Mouse (Mus musculus): Measurements from ENCODE around the gene Ahcyl1. TPM values are rescaled to one million over a fixed set of nuclear protein-coding genes. Genes with fewer than 3 reads are reported as not detected.

Gene Ahcyl1
- 46.7 and 67.6 TPM in 2 replicates for polyA plus RNA-seq (2015; fragmentation: Nextera tagmentation; extraction: Ambion mirVana)

DNA sequence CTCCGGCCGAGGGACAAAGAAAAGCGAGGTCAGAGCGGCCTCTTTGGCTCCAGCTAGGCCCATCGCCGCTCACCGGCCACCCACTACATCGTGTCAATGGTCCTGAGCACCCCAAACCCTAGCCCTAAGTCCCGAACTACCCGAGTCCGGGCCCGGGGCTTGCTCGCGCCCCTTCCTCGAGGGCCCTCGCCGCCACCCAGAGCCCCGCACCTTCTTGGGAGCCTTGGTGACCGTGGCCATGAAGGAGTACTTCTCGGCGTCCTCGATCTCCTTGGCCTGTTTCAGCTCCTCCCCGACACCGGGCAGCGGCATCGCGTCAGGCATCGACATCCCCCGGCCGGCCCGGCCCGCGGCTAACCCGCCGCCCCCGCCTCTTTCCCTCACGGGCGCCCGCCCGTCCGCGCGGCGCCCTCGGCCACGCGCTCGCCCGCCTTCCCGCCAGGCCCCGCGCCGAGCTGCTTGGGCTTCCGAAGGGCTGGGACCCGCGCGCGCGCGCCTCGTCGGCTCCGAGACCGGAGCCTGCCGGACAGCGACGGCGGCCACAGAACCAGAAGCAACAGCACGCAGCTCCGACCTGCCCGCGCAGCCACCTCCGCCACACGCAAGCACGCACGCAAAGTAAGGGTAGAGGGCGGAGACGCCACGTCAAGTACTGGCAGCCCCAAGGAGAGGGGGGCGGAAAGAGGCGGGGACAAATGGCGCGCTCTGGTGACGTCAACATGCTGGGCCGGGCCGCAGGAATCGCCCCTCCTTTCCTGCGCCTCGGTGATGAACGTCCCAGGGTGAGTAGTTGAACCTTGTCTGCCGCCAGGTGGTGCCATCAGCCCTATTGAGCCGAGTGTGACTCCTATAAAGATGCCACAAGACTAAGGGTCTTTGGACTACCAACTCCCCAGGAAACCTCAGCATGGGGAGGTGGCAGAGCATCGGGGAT lies at the start of gene Ahcyl1:
Ahcyl1 (minus strand) TSS at position 613 of the 934 bp plus-strand sequence.

DNA sequence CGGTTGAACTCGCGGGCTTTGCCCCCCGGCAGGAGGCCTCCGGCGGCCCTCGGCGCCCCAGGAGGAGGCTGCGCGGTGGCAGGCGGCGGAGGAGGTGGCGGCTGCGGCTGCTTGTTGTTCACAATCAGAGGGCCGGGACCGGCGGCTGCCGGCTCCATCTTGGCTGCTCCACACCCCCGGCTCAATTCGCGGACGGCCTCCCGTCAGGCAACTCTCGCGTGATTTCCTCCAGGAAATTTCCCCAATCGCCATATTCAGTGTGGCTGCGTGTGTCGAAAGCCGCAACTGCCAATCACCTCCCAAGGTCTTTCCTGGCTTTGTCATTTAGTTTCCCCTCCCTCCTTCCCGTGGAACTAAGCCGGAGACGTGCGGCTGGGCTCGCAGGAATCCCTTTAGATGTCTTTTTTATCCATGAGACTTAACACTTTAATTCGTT lies 64.8 kb downstream of the Ahcyl1 start, which contains the start of gene Strip1:
Strip1 (minus strand) TSS at position 172 of the 436 bp plus-strand sequence.

DNA sequence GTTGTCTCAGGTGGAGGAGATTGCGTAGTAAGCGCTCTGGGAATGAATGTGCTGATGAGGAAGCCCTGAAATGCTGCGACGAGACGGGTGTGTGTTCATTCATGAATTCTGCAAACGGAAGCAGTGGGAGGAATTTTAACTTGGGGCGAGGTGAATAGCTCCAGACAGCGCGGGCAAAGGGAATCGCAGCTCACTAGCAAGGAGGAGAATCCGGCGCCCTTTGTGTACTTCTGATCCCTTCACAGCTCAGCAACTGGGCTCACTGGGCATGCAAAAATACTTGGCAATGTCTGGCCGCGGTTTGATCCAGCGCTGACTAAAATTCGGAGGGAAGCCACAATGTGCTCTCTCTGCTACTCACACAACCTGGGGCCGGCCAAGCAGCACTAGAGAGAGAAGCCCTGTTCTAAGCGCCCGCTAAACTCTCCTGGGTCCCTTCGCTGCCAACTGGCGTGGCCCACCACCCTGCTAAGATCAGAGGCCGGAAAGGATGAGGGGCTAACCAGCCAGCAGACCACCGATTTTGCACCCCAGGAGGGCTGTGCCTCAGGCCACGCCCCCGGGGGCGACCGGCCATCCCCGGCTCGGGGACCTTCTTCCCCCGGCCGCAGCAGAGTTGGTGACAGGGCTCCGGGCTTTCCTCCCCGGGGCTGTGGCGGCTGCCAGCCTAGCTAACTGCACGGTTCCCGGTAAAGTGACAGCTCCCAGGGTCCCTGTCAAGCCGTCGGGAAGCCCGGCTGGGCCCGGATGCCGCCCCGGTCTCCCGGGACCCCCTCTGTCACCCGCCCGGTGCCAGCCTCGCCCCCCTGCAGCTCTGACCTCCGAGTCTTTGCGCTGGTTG lies 65.5 kb downstream of the Ahcyl1 start, which contains the start of gene Gm10961:
Gm10961 (plus strand) TSS at position 641 of the 841 bp plus-strand sequence.

Other genes starting within 250 kb of the Ahcyl1 start
- 4.8 and 6.4 TPM in 2 replicates for gene Kcnc4, start 237.0 kb downstream of the Ahcyl1 start, polyA plus RNA-seq (2015; fragmentation: Nextera tagmentation; extraction: Ambion mirVana)
- 0.66 and 2.7 TPM in 2 replicates for gene Slc6a17, start 178.5 kb downstream of the Ahcyl1 start, polyA plus RNA-seq (2015; fragmentation: Nextera tagmentation; extraction: Ambion mirVana)
- not detected in 2 replicates for gene Ubl4b, start 141.5 kb downstream of the Ahcyl1 start, polyA plus RNA-seq (2015; fragmentation: Nextera tagmentation; extraction: Ambion mirVana)
- gene Alx3, start 101.5 kb downstream of the Ahcyl1 start, polyA plus RNA-seq (2015; fragmentation: Nextera tagmentation; extraction: Ambion mirVana), result not detected in 2 replicates
- gene Gm10961, start 65.2 kb downstream of the Ahcyl1 start, polyA plus RNA-seq (2015; fragmentation: Nextera tagmentation; extraction: Ambion mirVana), result not detected in 2 replicates
- 22.0 and 23.1 TPM in 2 replicates for gene Strip1, start 64.9 kb downstream of the Ahcyl1 start, polyA plus RNA-seq (2015; fragmentation: Nextera tagmentation; extraction: Ambion mirVana)
- 15.7 and 15.9 TPM in 2 replicates for gene Csf1, start 63.9 kb upstream of the Ahcyl1 start, polyA plus RNA-seq (2015; fragmentation: Nextera tagmentation; extraction: Ambion mirVana)
- 0.33 and 0.99 TPM in 2 replicates for gene Eps8l3, start 180.7 kb upstream of the Ahcyl1 start, polyA plus RNA-seq (2015; fragmentation: Nextera tagmentation; extraction: Ambion mirVana)
- 172 and 235 TPM in 2 replicates for gene Gstm5, start 199.3 kb upstream of the Ahcyl1 start, polyA plus RNA-seq (2015; fragmentation: Nextera tagmentation; extraction: Ambion mirVana)
- 28.5 and 59.1 TPM in 2 replicates for gene Gstm7, start 235.3 kb upstream of the Ahcyl1 start, polyA plus RNA-seq (2015; fragmentation: Nextera tagmentation; extraction: Ambion mirVana)
- 19.9 and 35.0 TPM in 2 replicates for gene Gstm6, start 247.2 kb upstream of the Ahcyl1 start, polyA plus RNA-seq (2015; fragmentation: Nextera tagmentation; extraction: Ambion mirVana)